Mouse (Mus musculus) myocyte (in vitro differentiated cells): ENCODE results near the gene Lag3.

Experiments
- CEBPB ChIP-seq: IDR thresholded peaks from 2 replicates; pipeline ENCODE4 v1.6.1; 2011; ENCODE audit warnings: mild to moderate bottlenecking, moderate library complexity; ENCODE audit not compliant: poor library complexity, insufficient read depth, severe bottlenecking
- E2F4 ChIP-seq: IDR thresholded peaks from one replicate; pipeline ENCODE4 v1.6.1; 2011; ENCODE audit warnings: mild to moderate bottlenecking, control low read depth, moderate library complexity; ENCODE audit not compliant: insufficient read depth
- MAX ChIP-seq: IDR thresholded peaks from one replicate; pipeline ENCODE4 v1.6.1; 2011; ENCODE audit warnings: low read depth, mild to moderate bottlenecking, control low read depth
- MYOD1 ChIP-seq, 3 experiments: IDR thresholded peaks; one replicate each; pipeline ENCODE4 v1.6.1; 2011; ENCODE audit warnings: control low read depth in 2 of 3, low read depth in 2 of 3, mild to moderate bottlenecking in 2 of 3, moderate library complexity in 1 of 3; ENCODE audit not compliant: insufficient read length in 2 of 3, control insufficient read depth in 1 of 3
- MYOG ChIP-seq, 3 experiments: IDR thresholded peaks; one replicate each; pipeline ENCODE4 v1.6.1; 2011; ENCODE audit warnings: control low read depth in 2 of 3, low read depth in 2 of 3, mild to moderate bottlenecking in 2 of 3; ENCODE audit not compliant: insufficient read length in 2 of 3, control insufficient read depth in 1 of 3, insufficient read depth in 1 of 3
- POLR2A ChIP-seq: IDR thresholded peaks from one replicate; pipeline ENCODE4 v1.6.1; 2011; ENCODE audit warnings: low read depth, mild to moderate bottlenecking, control low read depth, moderate library complexity; ENCODE audit not compliant: insufficient read length
- POLR2AphosphoS2 ChIP-seq: IDR thresholded peaks from one replicate; pipeline ENCODE4 v1.6.1; 2011; ENCODE audit warnings: low read depth, control low read depth; ENCODE audit not compliant: insufficient read length
- TCF12 ChIP-seq: IDR thresholded peaks from one replicate; pipeline ENCODE4 v1.6.1; 2011; ENCODE audit warnings: mild to moderate bottlenecking, control low read depth; ENCODE audit not compliant: poor library complexity, insufficient read depth, severe bottlenecking
- TCF3 ChIP-seq: IDR thresholded peaks from one replicate; pipeline ENCODE4 v1.6.1; 2011; ENCODE audit warnings: low read depth, control low read depth; ENCODE audit not compliant: insufficient read length
- USF1 ChIP-seq: IDR thresholded peaks from one replicate; pipeline ENCODE4 v1.6.1; 2011; ENCODE audit warnings: low read depth, mild to moderate bottlenecking, control low read depth, moderate library complexity

GRCm38 (mm10) chr6:124860511-124860910 is 51.0 kb downstream of the Lag3 start:
- no peak for TF ChIP-seq POLR2A
- TF ChIP-seq USF1, result no peak
- TF ChIP-seq MYOG (IDR thresholded peaks at IDR 0.05; ENCODE audit: control insufficient read depth in 1 of 3, insufficient read depth in 1 of 3, insufficient read length in 2 of 3, low read depth in 2 of 3), result no peak
- TF ChIP-seq CEBPB, result no peak
- no peak for TF ChIP-seq TCF12
- no peak for TF ChIP-seq MAX
- TF ChIP-seq MYOD1 (IDR thresholded peaks at IDR 0.05; ENCODE audit: control insufficient read depth in 1 of 3, insufficient read length in 2 of 3, low read depth in 2 of 3), result no peak
- no peak for TF ChIP-seq E2F4
- no peak for TF ChIP-seq POLR2AphosphoS2
- TF ChIP-seq TCF3, result no peak
